Mouse (Mus musculus): ENCODE measurements around the gene Trpm8. TPM values are rescaled to one million over a fixed set of nuclear protein-coding genes. Genes with fewer than 3 reads are reported as not detected.

Trpm8 gene
- polyA plus RNA-seq, 1 experiment = not detected

DNA sequence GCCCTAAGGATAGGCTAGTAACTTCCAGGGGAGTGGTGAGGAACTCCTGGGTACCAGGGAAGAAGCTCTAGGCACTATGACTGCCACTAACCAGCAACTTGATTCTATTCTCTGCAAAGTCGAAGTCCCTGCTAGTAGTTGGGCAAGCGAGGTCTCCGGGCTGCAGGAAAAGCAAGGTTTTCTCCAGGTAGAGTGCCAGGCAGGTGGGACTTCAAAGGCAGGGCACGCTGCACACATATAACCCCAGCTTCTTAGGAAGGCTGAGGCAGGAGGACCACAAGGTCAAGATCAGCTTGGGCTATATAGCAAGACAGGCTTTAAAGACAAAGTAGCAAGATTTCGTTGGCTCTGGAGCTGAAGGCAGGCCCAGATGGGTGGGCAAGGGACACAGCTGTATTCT lies 13.7 kb upstream of the Trpm8 start:
- TF ChIP-seq POLR2A (IDR thresholded peaks at IDR 0.05; ENCODE audit: low read depth, low read length) (no peak), CTCF (IDR thresholded peaks at IDR 0.05; ENCODE audit: extremely low read depth, insufficient read length, insufficient replicate concordance, low read depth, low read length) (no peak)
- WGBS = 92% methylated on average over 5 of the region's 5 CpGs
- Histone ChIP-seq H3K27me3 (ENCODE audit: control insufficient read depth, insufficient read depth, low read length) (no peaks in the 10 kb centered on the region), H3K36me3 (ENCODE audit: control insufficient read depth, insufficient read depth, low read length) (peaks cover 80% of the 10 kb centered on the region), H3K4me3 (ENCODE audit: low read depth, low read length) (no peak overlapping the region), H3K27ac (ENCODE audit: insufficient read depth, low read depth, low read length) (no peak overlapping the region), H3K4me1 (ENCODE audit: control insufficient read depth, insufficient read depth, insufficient read length, low read length) (peaks cover 7% of the 10 kb centered on the region)

DNA sequence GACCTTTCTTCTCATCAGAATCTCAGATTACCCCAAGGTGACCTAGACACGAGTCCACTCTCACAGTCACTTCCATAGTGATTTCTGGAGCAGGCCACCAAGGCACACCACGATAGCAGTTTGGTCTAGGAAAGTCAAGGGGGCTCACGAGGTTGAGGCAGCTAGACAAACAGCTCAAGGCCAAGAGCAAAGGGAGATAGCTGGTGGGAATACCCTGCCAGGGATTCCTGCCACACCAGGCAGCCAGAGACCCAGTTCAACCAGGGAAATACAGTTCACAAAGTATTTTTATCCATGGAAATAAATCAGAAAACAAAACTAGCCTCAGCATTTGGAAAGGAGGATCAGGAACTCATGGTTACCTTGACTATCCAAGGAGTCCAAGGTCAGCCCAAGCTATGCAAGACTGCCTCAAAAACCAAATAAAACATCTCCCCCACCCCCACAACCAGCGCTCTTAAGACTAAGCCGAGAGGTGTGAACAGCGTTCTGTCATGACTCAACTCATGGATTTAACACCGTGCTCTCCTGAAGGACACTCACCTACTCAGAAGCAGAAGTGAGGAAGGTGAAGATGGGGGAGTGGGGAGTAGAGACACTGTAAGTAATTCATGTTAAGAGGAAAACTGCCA lies 13.1 kb upstream of the Trpm8 start:
- no peak overlapping the region for H3K27ac ChIP-seq (ENCODE audit: insufficient read depth, low read depth, low read length)
- no peak for TF ChIP-seq POLR2A (IDR thresholded peaks at IDR 0.05; ENCODE audit: low read depth, low read length)
- no peak for TF ChIP-seq CTCF (IDR thresholded peaks at IDR 0.05; ENCODE audit: extremely low read depth, insufficient read length, insufficient replicate concordance, low read depth, low read length)
- no peaks in the 10 kb centered on the region for H3K27me3 ChIP-seq (ENCODE audit: control insufficient read depth, insufficient read depth, low read length)
- H3K4me1 ChIP-seq (ENCODE audit: control insufficient read depth, insufficient read depth, insufficient read length, low read length) = peaks cover 7% of the 10 kb centered on the region
- H3K4me3 ChIP-seq (ENCODE audit: low read depth, low read length) = no peak overlapping the region
- 83% methylated on average over 7 of the region's 7 CpGs for WGBS
- H3K36me3 ChIP-seq (ENCODE audit: control insufficient read depth, insufficient read depth, low read length) = peaks cover 86% of the 10 kb centered on the region

DNA sequence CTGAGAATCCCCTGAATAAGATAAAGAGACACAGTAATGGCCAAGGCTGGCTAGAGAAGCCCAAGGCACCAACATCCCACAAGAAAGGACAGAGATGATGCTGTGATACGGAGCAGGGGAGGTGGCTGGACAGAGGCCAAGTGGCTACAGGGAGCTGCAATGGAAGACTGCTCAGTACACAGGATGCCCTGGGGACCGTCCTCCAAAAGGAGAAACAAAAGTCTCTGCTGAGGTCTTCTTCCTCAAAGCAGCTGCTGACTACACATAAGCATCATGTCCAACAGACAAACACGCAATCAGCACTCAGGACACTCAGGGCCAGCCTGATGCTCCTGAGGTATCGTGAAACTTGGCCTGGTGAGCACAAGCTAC lies 12.6 kb upstream of the Trpm8 start:
- Histone ChIP-seq H3K4me1 (ENCODE audit: control insufficient read depth, insufficient read depth, insufficient read length, low read length) (peaks cover 4% of the 10 kb centered on the region), H3K4me3 (ENCODE audit: low read depth, low read length) (no peak overlapping the region), H3K27me3 (ENCODE audit: control insufficient read depth, insufficient read depth, low read length) (no peaks in the 10 kb centered on the region), H3K27ac (ENCODE audit: insufficient read depth, low read depth, low read length) (no peak overlapping the region), H3K36me3 (ENCODE audit: control insufficient read depth, insufficient read depth, low read length) (peaks cover 89% of the 10 kb centered on the region)
- 77% methylated on average over 4 of the region's 4 CpGs for WGBS
- TF ChIP-seq CTCF (IDR thresholded peaks at IDR 0.05; ENCODE audit: extremely low read depth, insufficient read length, insufficient replicate concordance, low read depth, low read length) (no peak), POLR2A (IDR thresholded peaks at IDR 0.05; ENCODE audit: low read depth, low read length) (no peak)

DNA sequence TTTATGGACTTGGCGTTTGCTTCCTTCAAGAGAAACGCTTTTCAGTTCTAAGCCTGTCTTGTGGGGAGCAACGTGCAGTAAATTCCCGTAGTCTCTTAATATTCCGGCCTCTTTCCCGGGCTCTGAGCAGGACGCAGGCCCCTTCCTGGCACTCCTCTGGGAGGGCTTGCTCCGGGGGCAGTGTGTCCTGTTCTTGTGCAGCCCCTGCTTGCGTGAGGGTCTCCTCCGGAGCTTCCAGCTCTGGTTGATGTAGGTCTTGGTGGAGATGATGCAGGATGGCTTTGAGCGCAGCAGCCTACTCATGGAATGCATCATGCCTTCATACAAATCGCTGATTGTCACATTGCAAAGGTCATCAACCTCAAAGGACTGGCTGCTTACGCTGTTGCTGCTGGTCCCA lies 11.3 kb upstream of the Trpm8 start:
- Histone ChIP-seq H3K4me3 (ENCODE audit: low read depth, low read length) (no peak overlapping the region), H3K27me3 (ENCODE audit: control insufficient read depth, insufficient read depth, low read length) (no peaks in the 10 kb centered on the region), H3K36me3 (ENCODE audit: control insufficient read depth, insufficient read depth, low read length) (peaks cover 88% of the 10 kb centered on the region), H3K4me1 (ENCODE audit: control insufficient read depth, insufficient read depth, insufficient read length, low read length) (no peaks in the 10 kb centered on the region), H3K27ac (ENCODE audit: insufficient read depth, low read depth, low read length) (no peak overlapping the region)
- TF ChIP-seq CTCF (IDR thresholded peaks at IDR 0.05; ENCODE audit: extremely low read depth, insufficient read length, insufficient replicate concordance, low read depth, low read length) (no peak), POLR2A (IDR thresholded peaks at IDR 0.05; ENCODE audit: low read depth, low read length) (no peak)
- 89% methylated on average over 13 of the region's 13 CpGs for WGBS

DNA sequence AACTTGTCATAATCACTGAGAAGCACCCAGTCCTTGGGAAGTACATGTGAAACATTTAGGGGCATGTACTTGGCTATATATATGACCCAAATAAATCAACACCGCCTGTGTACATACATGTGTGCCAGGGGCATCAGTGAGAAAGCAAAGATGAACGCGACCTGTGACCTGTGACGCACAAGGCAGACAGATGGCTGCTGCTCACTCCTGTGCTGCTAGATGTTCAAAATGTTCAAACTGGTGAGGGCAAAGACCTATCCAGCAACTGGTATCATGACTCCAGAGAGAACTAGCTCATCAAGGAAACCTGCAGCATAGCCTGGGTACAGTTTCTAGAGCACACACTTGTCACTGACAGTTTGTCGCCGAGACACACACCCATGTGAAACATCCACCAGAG lies 10.0 kb upstream of the Trpm8 start:
- Histone ChIP-seq H3K27ac (ENCODE audit: insufficient read depth, low read depth, low read length) (no peak overlapping the region), H3K27me3 (ENCODE audit: control insufficient read depth, insufficient read depth, low read length) (no peaks in the 10 kb centered on the region)
- 92% methylated on average over 6 of the region's 6 CpGs for WGBS

DNA sequence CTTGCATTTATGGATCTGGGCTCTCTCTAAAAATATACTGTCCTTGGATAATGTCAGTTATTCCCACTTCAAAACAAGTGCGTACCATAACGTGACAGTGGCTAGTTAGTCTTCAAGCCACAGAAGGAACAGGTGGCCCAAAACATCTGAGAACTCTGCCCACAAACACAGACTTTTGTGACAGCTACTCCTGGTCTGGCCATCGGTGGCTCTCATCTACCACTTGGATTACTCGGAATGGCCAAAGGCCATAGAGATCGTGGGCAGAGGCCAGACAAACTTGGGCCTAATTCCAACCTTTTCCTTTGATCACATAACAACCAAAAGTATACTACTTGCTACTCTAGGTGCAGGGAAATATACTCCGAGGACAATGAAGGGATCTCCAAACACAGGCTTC lies 9.4 kb upstream of the Trpm8 start:
- no peaks in the 10 kb centered on the region for H3K27me3 ChIP-seq (ENCODE audit: control insufficient read depth, insufficient read depth, low read length)
- no peaks in the 10 kb centered on the region for H3K4me1 ChIP-seq (ENCODE audit: control insufficient read depth, insufficient read depth, insufficient read length, low read length)
- no peak overlapping the region for H3K27ac ChIP-seq (ENCODE audit: insufficient read depth, low read depth, low read length)
- TF ChIP-seq POLR2A (IDR thresholded peaks at IDR 0.05; ENCODE audit: low read depth, low read length) = no peak
- H3K4me3 ChIP-seq (ENCODE audit: low read depth, low read length) = no peak overlapping the region
- WGBS = 82% methylated on average over 6 of the region's 6 CpGs
- H3K36me3 ChIP-seq (ENCODE audit: control insufficient read depth, insufficient read depth, low read length) = peaks cover 82% of the 10 kb centered on the region

More for the DNA sequence above, 10.0 kb upstream of the Trpm8 start:
- no peak for TF ChIP-seq CTCF (IDR thresholded peaks at IDR 0.05; ENCODE audit: extremely low read depth, insufficient read length, insufficient replicate concordance, low read depth, low read length)
- TF ChIP-seq POLR2A (IDR thresholded peaks at IDR 0.05; ENCODE audit: low read depth, low read length) = no peak
- Histone ChIP-seq H3K4me1 (ENCODE audit: control insufficient read depth, insufficient read depth, insufficient read length, low read length) (no peaks in the 10 kb centered on the region), H3K4me3 (ENCODE audit: low read depth, low read length) (no peak overlapping the region), H3K36me3 (ENCODE audit: control insufficient read depth, insufficient read depth, low read length) (peaks cover 84% of the 10 kb centered on the region)

DNA sequence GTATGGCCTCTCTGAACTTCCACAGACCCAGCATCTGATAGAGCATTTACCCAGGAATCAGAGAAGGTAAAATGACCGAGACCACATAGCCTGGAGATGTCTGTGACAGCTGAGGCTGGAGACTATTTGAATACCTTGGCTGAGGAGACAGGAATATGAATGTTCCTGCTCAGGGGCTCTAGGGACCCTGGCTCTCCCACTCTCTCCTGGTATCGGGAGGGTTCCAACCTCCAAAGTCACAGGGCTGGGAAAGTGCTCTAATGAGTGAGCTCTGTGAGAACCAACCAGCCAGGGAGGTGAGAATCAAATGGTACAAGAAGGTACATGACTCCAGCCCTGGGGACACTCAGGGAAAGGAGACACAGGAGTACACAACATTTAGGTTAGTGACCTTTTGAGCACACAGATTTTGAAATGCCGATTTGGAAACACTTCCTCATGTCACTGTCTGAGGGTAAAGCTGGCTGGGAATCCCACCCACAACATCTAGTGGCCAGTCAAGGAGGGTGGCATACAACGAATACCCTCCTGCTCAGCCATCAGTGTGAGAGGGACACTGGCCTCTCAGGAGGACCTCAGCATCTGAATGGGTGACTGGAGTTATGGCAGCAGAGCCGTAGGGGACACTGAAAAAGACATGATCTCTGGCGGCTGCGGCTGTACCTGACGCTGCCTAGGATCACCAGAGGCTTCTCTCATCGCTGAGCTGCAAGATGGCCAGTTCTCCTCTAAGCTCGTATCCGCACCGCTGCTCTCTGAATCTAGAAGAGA lies 7.7 kb upstream of the Trpm8 start:
- Histone ChIP-seq H3K36me3 (ENCODE audit: control insufficient read depth, insufficient read depth, low read length) (peaks cover 81% of the 10 kb centered on the region), H3K27ac (ENCODE audit: insufficient read depth, low read depth, low read length) (no peak overlapping the region), H3K4me3 (ENCODE audit: low read depth, low read length) (no peak overlapping the region), H3K4me1 (ENCODE audit: control insufficient read depth, insufficient read depth, insufficient read length, low read length) (no peaks in the 10 kb centered on the region), H3K27me3 (ENCODE audit: control insufficient read depth, insufficient read depth, low read length) (no peaks in the 10 kb centered on the region)
- 89% methylated on average over 12 of the region's 12 CpGs for WGBS
- TF ChIP-seq CTCF (IDR thresholded peaks at IDR 0.05; ENCODE audit: extremely low read depth, insufficient read length, insufficient replicate concordance, low read depth, low read length) (no peak), POLR2A (IDR thresholded peaks at IDR 0.05; ENCODE audit: low read depth, low read length) (no peak)
